Mouse (Mus musculus) forebrain, postnatal 0 days (tissue): ENCODE data around the gene Fam186b. TPM values are rescaled to one million over a fixed set of nuclear protein-coding genes. Genes with fewer than 3 reads are reported as not detected.

ENCODE experiments used
- ATAC-seq: fragments of 200-750 bp; cut with Nextera tagmentation; 2 replicates; pipeline ENCODE4 v1.8.0; 2017; ENCODE audit warnings: mild to moderate bottlenecking, moderate library complexity
- DNase-seq: peaks from one replicate; pipeline ENCODE4 v3.0.0-alpha.2; 2015
- H3K27ac ChIP-seq: fragments of 300-500 bp; sonication (generic); 2 replicates; pipeline ENCODE4 v1.5.1; 2014; ENCODE audit warnings: low read depth, mild to moderate bottlenecking, antibody characterized with exemption, low read length, moderate library complexity, mixed read lengths
- H3K27me3 ChIP-seq: fragments of 300-500 bp; sonication (generic); 2 replicates; pipeline ENCODE4 v1.6.1; 2014; ENCODE audit warnings: mild to moderate bottlenecking, low read length, mixed read lengths; ENCODE audit not compliant: insufficient read depth
- H3K36me3 ChIP-seq: fragments of 300-500 bp; sonication (generic); 2 replicates; pipeline ENCODE4 v1.6.1; 2014; ENCODE audit warnings: mild to moderate bottlenecking, moderate library complexity; ENCODE audit not compliant: insufficient read depth
- H3K4me1 ChIP-seq: fragments of 300-500 bp; sonication (generic); 2 replicates; pipeline ENCODE4 v1.6.1; 2014; ENCODE audit warnings: antibody characterized with exemption; ENCODE audit not compliant: insufficient read depth
- H3K4me2 ChIP-seq: fragments of 300-500 bp; sonication (generic); 2 replicates; pipeline ENCODE4 v1.6.1; 2014; ENCODE audit warnings: low read depth, mild to moderate bottlenecking, moderate library complexity
- H3K4me3 ChIP-seq: fragments of 300-500 bp; sonication (generic); 2 replicates; pipeline ENCODE4 v1.5.1; 2014; ENCODE audit warnings: low read depth, low read length, mixed read lengths
- H3K9ac ChIP-seq: fragments of 300-500 bp; sonication (generic); 2 replicates; pipeline ENCODE4 v1.6.1; 2014; ENCODE audit warnings: mild to moderate bottlenecking
- H3K9me3 ChIP-seq: fragments of 300-500 bp; sonication (generic); 2 replicates; pipeline ENCODE4 v1.6.1; 2016; ENCODE audit warnings: low read length
- CTCF ChIP-seq: sonication (generic); IDR thresholded peaks from 2 replicates; pipeline ENCODE4 v1.5.1; 2016; ENCODE audit warnings: antibody characterized with exemption, control low read depth, low read depth
- WGBS: fragments of 180-500 bp; shearing (Covaris S2); extraction: QIAGEN DNeasy Blood & Tissue Kit; methylation state at CpG from one replicate; pipeline ENCODE4 v1.1.7; 2014; 5-methylcytosine and 5-hydroxymethylcytosine counted together
- polyA plus RNA-seq: library from polyadenylated mRNA; unstranded; fragments of >200 nt; fragmentation: Nextera tagmentation; extraction: Ambion mirVana; gene quantifications from 2 replicates; pipeline ENCODE4 v1.2.1, GENCODE M21; 2015
- total RNA-seq: library from RNA; depleted of rRNA; stranded (reverse); fragments of >200 nt; gene quantifications from 2 replicates; pipeline ENCODE4 v1.2.3, GENCODE M21; 2014

Gene Fam186b
- total and polyA plus RNA-seq, 2 experiments from 2014 or later, result 0.52 to 0.85 TPM

DNA sequence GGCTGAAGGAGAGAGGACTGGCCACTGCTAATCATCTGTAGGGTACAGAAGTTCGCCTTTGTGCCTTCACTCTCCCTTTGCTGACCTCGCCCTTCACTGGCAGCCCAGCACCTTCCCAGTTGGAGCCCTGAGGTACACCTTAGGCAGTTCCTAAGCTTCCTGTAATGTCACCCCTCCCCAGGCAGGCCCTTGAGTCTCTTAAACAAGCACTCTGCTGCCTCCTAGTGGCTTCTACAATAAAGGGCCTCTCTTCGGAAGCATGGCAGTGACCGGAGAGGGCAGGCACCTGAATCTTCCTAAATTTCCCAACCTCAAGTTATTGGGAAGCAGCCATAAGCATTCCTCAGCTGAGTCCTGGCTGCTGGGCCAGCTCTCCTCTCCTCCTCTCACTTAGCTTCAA, 30.0 kb downstream of the Fam186b start:
- Histone ChIP-seq H3K4me1 (no peaks in the 10 kb centered on the region), H3K9me3 (no peaks in the 10 kb centered on the region), H3K27ac (no peak overlapping the region), H3K9ac (no peak overlapping the region), H3K4me3 (no peak overlapping the region), H3K27me3 (no peaks in the 10 kb centered on the region), H3K36me3 (no peaks in the 10 kb centered on the region), H3K4me2 (no peak overlapping the region)
- DNase-seq (peak; percentile 80), ATAC-seq (0 out of 2 replicates have a peak, but pooled peaks have one; percentile 53)
- 27% methylated on average over 4 of the region's 4 CpGs for WGBS
- TF ChIP-seq CTCF, result peak; percentile 80

DNA sequence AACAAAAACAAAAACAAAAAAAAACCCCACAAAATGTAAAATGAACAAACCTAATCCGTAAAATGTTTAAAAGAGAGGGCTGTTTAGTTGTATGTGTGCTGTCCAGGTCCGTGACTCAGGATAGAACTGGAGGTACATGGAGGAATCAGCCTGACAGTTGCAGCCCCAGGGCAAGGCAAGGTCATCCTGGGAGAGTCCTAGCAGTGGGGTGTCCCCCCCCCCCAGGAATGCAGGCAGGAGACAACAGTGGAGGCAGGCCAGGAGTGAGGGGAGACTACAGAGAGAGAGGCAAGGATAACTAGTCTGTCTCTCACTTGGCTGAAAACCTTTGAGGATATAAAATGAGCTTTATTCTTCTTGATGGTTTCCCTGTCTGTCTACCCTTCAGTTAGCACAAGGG, 31.3 kb downstream of the Fam186b start:
- Histone ChIP-seq H3K4me2 (no peak overlapping the region), H3K27me3 (no peaks in the 10 kb centered on the region), H3K4me1 (no peaks in the 10 kb centered on the region), H3K9me3 (no peaks in the 10 kb centered on the region), H3K9ac (no peak overlapping the region), H3K27ac (no peak overlapping the region), H3K36me3 (no peaks in the 10 kb centered on the region), H3K4me3 (no peak overlapping the region)
- DNase-seq, result no peak
- ATAC-seq, result no peak
- 76% methylated on average over 2 of the region's 2 CpGs for WGBS
- no peak for TF ChIP-seq CTCF

DNA sequence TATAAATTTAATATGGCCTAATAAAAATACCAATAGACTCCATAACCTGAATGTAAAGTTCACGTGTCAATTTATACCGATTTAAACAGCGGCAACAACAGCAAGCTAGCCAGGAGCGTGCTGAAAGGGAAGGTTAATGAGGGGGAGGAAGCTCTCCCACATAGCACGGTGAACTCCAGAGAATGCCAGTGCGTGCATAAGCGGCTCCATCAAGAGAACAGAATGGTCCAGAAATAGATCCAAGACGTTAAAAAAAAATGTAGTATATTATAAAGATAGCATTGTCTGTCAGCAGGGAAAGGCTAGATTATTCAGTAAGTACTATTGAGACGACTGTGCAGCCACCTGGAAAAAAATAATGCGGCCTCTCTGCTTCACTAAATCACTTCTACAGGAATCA, 33.0 kb downstream of the Fam186b start:
- Histone ChIP-seq H3K36me3 (no peaks in the 10 kb centered on the region), H3K27me3 (no peaks in the 10 kb centered on the region), H3K9me3 (no peaks in the 10 kb centered on the region), H3K27ac (no peak overlapping the region), H3K4me2 (no peak overlapping the region), H3K4me3 (no peak overlapping the region), H3K9ac (no peak overlapping the region), H3K4me1 (no peaks in the 10 kb centered on the region)
- no peak for TF ChIP-seq CTCF
- ATAC-seq (no peak), DNase-seq (no peak)
- WGBS, result 28% methylated on average over 10 of the region's 10 CpGs

DNA sequence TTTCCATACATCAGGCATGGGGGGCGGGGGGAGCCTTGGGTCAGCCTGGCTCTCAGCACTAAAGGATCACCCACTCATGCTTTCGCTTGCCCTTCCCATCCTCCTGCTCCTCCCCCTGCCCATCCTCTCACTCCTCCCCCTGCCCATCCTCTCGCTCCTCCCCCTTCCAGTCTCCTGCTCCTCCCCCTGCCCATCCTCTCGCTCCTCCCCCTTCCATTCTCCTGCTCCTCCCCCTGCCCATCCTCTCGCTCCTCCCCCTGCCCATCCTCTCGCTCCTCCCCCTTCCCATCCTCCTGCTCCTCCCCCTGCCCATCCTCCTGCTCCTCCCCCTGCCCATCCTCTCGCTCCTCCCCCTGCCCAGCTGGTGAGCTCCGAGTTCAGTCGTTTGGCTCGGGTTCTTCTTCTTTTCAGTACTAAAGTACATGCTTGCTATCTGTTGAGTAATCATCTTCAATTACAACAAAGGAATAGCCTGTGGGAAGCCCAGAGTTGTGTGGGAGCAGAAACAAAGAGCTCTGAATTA, 35.9 kb downstream of the Fam186b start:
- H3K9ac ChIP-seq, result no peak overlapping the region
- ATAC-seq, result no peak; the same call in 1 of the 2 replicates
- TF ChIP-seq CTCF, result no peak

DNA sequence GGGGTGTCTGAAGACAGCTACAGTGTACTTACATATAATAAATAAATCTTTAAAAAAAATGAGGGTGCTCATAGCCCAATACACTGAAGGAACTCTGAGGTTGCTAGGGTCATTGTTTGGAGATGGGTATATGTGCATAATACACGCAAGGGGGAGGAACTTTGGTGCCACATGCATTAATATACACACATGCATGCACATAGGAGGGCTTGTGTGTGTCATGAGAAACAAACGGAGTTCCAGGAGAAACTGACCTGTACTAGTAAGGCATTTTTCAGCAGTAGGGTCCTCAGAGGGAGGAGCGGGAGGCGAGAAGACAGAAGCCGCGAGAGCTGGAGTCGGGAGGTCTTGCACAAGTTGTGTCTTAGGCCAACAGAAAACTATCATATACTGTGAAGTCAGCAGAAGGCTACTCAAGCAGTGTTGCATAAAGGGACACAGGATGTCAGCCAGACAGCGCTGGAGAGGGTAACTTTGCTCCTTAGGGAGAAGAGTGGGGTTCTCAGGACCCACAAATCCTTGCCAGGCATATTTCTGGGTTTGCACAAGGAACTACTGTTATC, 36.4 kb downstream of the Fam186b start:
- no peak overlapping the region for H3K27ac ChIP-seq
- H3K9ac ChIP-seq, result no peak overlapping the region
- peak overlapping the region; percentile 37 for H3K4me2 ChIP-seq
- peak overlapping the region; percentile 7; the same call in 1 of the 2 replicates for H3K4me3 ChIP-seq
- no peaks in the 10 kb centered on the region for H3K36me3 ChIP-seq
- DNase-seq (no peak), ATAC-seq (no peak)
- TF ChIP-seq CTCF, result no peak
- no peaks in the 10 kb centered on the region for H3K4me1 ChIP-seq
- 70% methylated on average over 8 of the region's 8 CpGs for WGBS
- no peaks in the 10 kb centered on the region for H3K9me3 ChIP-seq
- no peaks in the 10 kb centered on the region for H3K27me3 ChIP-seq

More for the DNA sequence above, 35.9 kb downstream of the Fam186b start:
- Histone ChIP-seq H3K27ac (0 out of 2 replicates have a peak overlapping the region, but pooled peaks have one; percentile 6), H3K36me3 (no peaks in the 10 kb centered on the region), H3K4me3 (peak overlapping the region; percentile 7; the same call in 1 of the 2 replicates), H3K4me2 (peak overlapping the region; percentile 37), H3K27me3 (no peaks in the 10 kb centered on the region), H3K4me1 (no peaks in the 10 kb centered on the region), H3K9me3 (no peaks in the 10 kb centered on the region)
- 2% methylated on average over 8 of the region's 10 CpGs for WGBS
- DNase-seq, result peak; percentile 45

DNA sequence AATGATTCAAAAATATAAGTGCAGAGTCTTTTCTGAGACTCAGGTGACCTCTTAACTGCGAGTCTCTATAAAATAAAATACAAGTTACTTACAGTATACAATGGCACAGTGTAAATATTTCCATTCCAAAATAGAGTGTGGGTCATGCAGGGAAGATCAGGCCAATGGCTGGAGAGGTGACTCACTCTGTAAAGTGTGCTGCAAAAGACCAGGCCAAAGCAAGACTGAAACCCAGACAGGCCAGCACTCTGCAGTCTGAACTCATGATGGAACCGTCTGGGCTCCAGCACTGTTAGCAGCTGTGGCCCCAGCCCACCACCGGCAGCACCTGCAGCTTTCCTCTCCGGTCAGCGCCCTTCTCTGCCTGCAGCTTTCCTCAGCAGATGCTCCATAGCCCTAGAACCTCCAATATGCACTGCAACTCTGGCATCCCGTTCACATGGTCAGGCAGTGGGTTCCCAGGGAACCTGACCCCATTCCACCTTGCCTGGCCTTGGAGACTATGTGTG, 40.4 kb downstream of the Fam186b start:
- Histone ChIP-seq H3K9me3 (no peaks in the 10 kb centered on the region), H3K4me1 (peaks cover 9% of the 10 kb centered on the region), H3K27ac (no peak overlapping the region), H3K27me3 (no peaks in the 10 kb centered on the region), H3K4me3 (no peak overlapping the region), H3K4me2 (no peak overlapping the region), H3K36me3 (no peaks in the 10 kb centered on the region), H3K9ac (no peak overlapping the region)
- ATAC-seq (no peak), DNase-seq (no peak)
- TF ChIP-seq CTCF, result no peak
- WGBS, result 91% methylated on average over 6 of the region's 6 CpGs

DNA sequence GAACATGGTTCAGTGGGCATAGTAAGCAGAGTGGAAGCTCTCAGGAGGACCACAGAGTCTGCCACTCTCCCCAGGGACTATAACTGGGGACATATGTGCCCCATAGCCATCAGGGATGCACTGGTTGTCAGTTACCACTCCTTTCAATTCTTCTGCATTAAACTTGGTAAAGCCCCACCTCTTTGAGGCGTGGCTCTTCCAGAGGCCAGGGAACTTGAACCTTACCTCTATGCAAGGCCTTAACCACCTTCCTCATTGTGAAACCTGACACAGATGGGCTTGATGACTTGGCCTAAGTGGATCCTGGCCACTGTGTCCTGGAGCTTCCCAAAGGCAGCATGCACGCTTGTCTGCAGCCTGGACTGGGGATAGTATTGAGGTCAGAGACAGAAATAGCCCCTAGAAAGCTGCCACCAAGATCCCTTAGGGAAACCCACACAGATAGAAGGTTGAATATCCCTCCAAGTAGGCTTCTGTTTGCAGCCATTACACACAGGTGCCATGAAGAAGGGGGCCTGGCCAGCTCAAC, 41.1 kb downstream of the Fam186b start:
- no peak for ATAC-seq
- no peaks in the 10 kb centered on the region for H3K36me3 ChIP-seq
- TF ChIP-seq CTCF, result no peak
- H3K9me3 ChIP-seq, result no peaks in the 10 kb centered on the region
- no peak overlapping the region for H3K27ac ChIP-seq
- 90% methylated on average over 2 of the region's 2 CpGs for WGBS
- no peak overlapping the region for H3K4me3 ChIP-seq
- no peak for DNase-seq
- H3K27me3 ChIP-seq, result no peaks in the 10 kb centered on the region
- peaks cover 9% of the 10 kb centered on the region for H3K4me1 ChIP-seq
- no peak overlapping the region for H3K4me2 ChIP-seq
- H3K9ac ChIP-seq, result no peak overlapping the region
